Mouse (Mus musculus) left cerebral cortex, adult 9 months (tissue): ENCODE results near the gene Igfbp6.

Experiments used
- DNase-seq, 2 experiments: peaks; one replicate each; pipeline ENCODE4 v3.0.0; 2022; ENCODE audit warnings: low spot score in 2 of 2

Gene Igfbp6

DNA sequence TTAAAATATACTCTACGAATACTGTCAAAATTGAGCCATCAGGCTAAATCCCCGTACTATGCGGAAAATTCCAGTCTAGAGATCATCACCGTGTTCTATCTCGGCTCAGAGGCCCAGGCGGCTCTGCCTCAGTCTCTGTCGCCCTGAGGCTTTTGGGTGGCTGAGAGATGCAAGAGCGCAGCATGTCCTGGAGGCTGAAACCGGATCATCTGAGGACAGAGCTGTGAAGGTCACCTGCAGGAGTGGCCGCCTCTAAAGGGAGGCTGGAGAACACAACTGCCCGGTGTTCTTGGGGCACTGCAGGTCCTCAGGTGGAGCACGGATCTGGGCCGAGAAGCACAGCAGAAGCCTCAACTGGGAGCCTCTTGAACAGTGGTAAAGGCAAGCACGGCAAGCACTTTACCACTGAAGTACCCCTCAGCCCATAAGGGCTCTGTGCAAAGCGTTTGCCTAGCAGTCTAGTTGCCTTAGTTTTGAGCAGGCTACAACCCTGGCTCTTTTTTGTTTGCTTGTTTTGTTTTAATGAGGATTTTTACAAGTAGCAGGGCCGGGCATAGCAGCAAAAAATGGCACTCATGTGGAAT is 31.7 kb downstream of the Igfbp6 start:
- no peak for DNase-seq

DNA sequence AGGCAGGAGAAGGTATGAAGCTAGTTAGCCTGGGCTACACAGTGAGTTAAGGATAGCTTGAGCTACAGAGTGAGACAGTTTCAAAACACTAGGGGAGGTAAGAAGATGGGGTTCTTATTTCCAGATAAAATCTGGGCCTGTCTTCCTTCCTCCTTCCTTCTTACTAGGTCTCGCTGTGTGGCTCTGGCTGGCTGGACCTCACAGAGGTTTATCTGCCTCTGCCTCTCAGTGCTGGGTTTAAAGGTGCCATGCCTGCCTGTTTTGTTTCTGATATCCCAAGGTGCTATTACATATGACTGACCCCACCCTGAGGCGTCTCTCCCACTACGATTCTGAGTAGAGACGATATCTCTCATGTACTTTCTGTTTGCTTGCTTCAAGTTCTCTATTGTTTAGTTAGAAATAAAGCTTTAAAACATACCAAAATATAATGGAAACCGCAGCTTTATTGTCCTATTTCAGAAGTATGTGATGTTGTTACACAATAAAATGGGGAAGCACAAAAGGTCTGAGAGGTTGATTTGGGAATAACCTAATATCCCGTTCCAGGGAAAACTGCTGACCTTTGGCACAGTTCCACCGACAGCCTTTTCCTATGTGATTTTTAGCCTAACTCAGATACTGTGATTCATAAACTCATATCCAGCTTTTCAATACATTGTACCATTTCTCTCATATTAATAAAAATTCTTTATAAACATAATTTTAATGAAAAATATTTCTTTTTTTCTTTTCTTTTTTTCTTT is 32.6 kb downstream of the Igfbp6 start:
- DNase-seq = no peak

DNA sequence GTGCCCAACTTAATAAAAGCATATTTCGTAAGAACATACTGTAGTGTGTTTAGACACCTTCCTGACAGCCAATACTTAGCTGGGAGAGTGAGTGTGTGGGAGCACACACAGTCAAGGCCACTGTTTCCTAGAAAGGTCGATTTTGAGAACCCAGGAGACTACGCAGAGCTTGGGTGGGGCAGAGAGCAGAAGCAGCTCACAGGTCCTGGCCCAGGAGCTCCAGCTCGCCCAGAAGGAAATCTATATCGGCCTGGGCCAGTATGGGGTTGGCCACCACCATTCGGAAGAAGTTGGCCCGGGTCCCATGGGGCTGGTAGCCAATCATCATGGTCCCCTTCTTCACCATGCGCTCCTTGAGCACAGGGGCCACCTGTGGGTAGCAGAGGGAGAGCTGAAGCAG is 33.3 kb downstream of the Igfbp6 start:
- no peak for DNase-seq

DNA sequence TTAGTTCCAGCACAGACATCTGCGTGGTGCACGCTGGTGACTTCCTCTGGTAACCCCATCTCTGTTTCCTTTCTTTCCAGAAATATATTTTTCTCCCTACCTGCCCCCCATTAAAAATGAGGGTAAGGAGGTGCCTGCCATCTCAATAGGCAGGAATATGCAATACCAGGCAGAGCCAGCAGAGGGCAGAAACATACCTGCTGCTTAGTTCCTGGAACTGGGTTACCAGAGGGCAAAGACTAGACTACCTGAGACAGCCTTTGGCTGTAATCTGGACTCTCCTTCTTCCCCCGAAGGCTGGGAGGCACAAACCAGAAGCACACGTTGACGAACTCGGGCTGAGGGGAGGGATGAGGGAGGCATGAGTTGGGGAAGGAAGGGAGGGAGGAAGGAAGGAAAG is 34.1 kb downstream of the Igfbp6 start:
- DNase-seq = peak; percentile 40 to 84

DNA sequence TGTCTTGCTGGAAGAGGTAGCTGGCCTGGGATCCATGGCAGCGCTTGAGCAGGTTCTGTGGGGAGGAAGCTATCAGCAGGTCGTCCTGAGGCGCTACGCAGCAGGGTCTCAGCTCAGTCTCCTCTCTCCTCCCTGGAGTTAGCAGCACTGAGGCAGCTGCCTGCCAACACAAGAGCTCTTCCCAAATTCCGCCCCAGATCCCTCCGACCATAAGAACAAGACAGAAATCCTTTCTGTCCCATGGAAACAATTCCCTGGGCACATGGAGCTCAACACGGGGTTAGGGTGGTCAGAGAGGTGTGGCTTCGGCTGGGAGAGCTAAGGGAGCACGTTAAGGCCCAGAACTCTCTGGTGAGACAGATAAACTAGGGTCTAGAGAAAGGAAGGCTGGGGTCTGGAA is 34.9 kb downstream of the Igfbp6 start:
- no peak for DNase-seq

DNA sequence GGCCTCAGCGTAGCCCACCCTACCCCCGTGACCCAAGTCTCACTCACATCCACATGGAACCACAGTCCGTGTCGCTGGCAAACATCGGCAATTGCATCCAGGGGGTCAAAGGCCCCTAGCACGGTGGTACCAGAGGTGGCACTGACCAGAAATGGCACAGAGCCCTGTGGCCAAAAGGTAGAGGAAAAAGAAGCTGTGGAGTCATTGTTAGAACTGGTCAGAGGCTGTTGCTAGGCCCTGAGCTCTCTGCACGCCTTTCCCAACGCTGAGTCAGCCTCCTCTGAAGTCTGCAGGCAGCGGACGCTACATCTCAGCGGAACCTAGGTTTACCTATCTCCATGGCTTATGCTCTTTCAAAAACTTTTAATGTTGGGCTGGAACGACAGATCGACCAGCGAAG is 35.8 kb downstream of the Igfbp6 start:
- DNase-seq = no peak

DNA sequence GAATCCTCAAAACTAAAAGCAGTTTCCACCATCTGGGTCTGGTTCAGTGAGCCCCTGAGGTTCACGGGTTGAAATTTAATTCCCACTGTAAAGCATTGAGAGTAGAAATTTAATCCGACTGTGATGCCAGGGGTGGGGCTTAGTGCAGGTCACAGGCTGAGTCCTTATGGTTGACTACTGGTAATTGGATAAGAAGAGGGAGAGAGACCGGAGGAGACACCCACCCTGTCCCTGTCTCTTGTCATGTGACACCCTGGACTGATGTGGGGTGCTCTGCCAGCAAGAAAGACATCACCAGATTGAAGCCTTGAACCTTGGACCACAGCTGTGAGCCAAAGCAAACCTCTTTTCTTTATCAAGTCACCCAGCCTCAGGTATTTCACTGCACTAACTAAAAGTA is 38.9 kb downstream of the Igfbp6 start:
- DNase-seq = no peak

DNA sequence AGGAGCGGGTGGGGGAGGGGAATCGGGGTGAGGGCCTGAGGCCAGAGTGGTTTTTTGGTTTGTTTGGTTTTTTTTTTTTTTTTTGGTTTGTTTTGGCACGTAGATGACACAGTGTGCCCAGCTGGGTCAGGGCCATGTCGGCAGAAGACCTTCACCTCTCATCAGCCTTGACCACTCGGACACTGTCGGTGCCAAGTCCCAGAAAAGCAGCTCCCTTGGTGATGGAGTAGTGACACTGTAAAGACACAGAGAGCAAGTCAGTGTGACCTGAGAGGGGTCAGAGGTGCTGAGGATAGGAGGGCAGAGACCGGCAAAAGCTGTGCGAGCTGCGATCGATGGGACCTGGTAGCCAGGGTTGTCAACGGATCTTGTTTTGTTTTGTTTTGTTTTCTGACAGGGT is 42.1 kb downstream of the Igfbp6 start:
- DNase-seq = no peak

DNA sequence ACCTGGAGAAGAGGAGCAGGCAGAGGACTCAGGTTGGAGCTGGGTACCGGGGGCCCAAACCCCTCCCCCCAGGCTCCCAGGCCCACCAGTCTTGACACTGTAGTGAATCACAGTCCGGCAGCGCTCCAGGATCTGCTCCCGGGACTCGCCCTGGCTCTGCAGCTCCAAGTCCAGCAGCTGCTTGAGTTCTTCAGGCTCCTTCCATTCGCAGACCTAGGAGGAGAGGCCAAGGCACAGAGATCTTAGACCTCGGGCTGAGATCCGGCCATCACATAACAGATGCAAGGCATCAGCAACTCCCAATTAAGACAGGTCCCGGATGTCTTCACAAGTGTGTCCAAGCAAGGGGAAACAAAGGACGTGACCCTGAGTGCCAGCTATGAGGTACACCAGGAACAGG is 43.9 kb downstream of the Igfbp6 start:
- DNase-seq = no peak

DNA sequence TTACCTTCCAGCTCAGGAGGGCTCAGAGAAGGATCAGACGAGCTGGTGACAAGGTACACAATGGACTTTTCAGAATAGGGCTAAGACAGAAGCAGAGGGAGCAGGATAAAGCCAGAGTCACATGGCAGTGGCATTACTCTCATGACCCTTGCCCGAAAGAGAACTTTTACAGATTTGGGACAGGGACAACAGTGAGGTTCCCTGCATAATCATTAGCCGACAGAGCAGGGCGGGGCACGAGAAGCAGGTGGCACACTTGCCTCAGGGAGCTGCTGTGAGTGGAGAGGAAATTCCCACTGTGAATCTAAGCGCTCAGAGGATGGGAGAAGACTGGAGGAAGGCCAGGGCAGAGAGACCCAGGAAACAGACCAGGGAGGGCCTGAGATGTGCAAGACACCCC is 44.7 kb downstream of the Igfbp6 start:
- DNase-seq = no peak

DNA sequence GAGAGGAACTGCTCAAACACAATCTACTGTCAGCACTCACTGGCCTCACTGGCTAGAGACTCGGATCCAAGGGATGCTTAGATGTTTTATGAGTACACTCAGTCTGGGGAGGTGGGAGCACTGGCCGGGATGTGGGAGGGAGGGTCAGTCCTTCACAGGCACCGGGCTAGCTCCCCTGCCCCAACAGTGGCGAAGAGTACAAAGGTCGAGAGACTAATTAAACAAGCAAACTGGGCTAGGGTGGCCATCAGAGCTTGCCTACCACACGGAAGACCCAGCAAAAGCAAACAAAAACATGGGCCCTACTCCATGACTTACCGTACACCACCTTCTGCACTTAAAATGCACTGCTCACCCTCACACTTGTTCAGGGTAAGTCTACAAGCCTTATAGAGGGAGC is 47.5 kb downstream of the Igfbp6 start:
- DNase-seq = no peak

DNA sequence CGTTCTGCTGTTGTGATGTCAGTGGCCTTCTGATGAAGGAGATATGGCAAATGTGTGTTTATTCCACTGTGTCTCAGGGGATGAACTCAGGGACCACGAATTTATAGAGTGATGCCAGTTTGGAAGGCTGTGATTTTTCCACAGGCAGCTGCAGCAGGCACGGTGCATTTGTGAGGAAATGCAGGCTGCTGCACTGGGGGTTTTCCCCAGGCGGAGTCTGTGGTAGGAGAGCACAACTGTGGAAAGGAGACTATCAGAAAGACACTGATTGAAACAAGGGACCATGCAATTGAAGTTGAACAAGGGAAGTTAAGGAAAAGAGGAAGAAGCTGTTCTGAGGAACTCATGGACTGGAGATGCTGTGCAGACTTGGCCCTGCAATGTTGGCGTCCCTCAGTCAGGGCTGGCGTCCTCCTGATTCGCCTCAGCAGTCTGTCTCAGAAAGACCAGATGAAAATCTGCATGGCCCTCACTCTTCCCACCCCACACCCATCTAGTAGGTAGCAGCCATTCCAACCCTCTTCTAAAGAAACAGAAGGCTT is 48.2 kb downstream of the Igfbp6 start:
- DNase-seq = no peak

DNA sequence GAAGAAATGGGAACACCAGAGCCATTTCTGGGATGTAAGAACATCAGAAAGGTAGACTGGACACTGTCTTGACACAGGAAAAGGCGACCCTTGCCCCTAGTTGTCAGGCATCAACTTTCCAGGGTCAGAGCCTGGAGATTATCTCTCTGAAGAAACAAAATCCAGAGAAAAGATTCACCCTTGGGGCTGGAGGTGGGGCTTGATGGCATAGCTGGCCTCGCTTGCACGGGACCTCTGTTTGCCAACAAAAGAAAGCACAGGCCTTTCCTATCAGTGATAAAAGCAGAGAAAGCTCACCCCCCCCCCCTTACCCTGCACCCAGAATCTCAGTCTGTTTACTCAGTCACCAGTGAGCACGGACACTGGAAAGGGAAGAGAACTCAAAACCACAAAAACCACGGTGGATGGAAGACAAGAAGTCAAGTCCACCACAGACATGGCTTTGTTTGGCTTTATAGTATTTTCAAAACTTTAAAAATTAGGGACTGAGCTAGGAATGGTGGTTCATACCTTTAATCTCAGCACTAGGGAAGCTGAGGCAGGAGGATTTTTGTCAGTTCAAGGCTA is 48.7 kb downstream of the Igfbp6 start:
- DNase-seq = no peak

DNA sequence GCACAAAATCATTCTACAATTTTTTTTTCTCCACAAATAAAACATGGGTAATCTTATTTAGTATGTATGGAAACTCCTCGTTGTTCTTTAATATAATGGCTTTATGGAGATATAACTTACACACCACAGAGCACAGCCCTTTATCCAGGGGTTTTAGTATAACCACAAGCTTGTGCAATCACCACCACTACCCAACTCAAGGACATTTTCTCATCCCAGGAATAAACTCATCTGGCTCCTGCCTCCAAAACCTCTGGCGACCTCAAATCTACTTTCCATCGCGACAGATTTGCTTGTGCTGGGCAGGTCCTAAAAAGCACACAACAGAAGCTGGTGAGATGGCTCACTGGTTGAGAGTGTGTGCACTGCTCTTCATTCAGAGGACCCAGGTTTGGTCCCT is 49.5 kb downstream of the Igfbp6 start:
- no peak for DNase-seq

DNA sequence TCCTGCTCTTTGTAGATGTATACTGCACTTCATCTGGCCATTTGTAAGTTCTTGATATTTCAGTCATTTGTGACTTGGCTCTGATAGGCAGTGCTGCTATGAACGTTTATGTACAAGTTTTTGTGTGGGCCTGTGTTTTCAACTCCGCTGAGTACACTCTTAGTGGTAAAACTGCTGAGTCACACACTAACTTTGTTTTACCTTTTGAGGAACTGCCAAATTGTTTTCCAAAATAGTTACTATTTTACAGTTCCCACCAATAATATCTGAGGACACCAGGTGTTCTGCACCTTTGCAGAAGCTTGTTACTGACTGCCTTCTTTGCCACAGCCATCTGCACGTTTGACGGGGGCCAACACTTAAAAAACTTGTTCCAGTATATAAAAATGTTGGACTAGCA is 50.3 kb downstream of the Igfbp6 start:
- no peak for DNase-seq

DNA sequence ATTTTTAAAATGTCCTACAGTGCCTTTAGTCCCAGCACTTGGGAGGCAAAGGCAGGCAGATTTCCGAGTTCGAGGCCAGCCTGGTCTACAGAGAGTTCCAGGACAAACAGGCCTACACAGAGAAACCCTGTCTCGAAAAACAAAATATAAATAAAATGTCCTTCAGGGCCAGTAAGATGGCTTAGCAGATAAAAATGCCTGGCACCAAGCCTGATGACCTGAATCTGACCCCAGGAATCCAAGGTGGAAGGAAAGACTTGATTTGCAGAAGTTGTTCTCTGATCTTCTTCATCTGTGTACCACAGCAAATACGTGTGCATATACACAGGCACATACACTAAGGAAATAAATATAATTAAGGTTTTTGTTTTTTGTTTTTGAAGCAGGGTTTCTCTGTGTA is 51.2 kb downstream of the Igfbp6 start:
- DNase-seq = no peak

DNA sequence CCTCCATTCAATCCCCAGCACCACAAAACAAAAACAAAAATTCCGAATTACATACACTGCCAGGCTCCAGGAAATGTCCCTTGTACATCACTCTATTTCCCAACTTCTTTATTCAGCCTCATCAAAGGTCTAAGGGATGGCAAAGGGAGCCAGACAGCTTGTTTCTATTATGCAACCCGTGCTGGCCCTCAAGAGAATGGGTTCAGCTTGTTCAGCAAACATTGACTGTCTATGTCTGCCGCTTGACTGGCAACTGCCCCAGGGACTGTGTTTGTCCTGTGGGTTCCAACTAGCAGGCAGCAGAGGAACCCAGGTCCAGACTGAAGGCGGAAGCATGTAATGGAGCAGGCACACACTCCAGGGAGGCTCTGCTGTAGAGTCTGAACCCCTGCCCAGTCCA is 54.7 kb downstream of the Igfbp6 start:
- DNase-seq = no peak
